In genomic region chrX:99659496-99660140, GRCm38 (mm10) we compare ENCODE assay signal across 12 mouse cellular contexts.
DNase-seq lines count a peak whose midpoint lies in the region; ATAC-seq lines count a peak whose summit lies in the region.
"Had no signal": no experiment of that assay in that cellular context is flagged by ENCODE, and none has a peak within 500 bp of the region (broad histone marks: within the 10 kb centered on the region; RNA-seq: fewer than 3 reads in every experiment).

No protein-coding gene starts in this region.

- H3K36me3 ChIP-seq in hindbrain, embryonic 10.5 days, result no peaks in the 10 kb centered on the region
- H3K36me3 ChIP-seq in hindbrain, embryonic 11.5 days (ENCODE audit: control insufficient read depth, insufficient read depth, low read length), result no peaks in the 10 kb centered on the region
- no peaks in the 10 kb centered on the region for H3K36me3 ChIP-seq in limb, embryonic 15.5 days
- no peaks in the 10 kb centered on the region for H3K36me3 ChIP-seq in forebrain, embryonic 13.5 days (ENCODE audit: poor library complexity, severe bottlenecking)

- peaks cover 7% of the 10 kb centered on the region; the same call in 1 of the 2 replicates for H3K4me1 ChIP-seq in hindbrain, embryonic 10.5 days (replicated peaks)
- no peaks in the 10 kb centered on the region for H3K4me1 ChIP-seq in hindbrain, embryonic 11.5 days (replicated peaks; ENCODE audit: control insufficient read depth, insufficient read depth, low read length)
- peaks cover 5% of the 10 kb centered on the region for H3K4me1 ChIP-seq in limb, embryonic 15.5 days
- no peaks in the 10 kb centered on the region for H3K4me1 ChIP-seq in forebrain, embryonic 13.5 days

- peak; percentile 31 for DNase-seq in hindbrain, embryonic 10.5 days (ENCODE audit: low spot score)
- no peak for DNase-seq in hindbrain, embryonic 11.5 days (ENCODE audit: low spot score)
- DNase-seq in embryo, embryonic 10 days (ENCODE audit: low spot score), result peak; percentile 46
- peak; percentile 59 for DNase-seq in forelimb bud, embryonic 11.5 days (ENCODE audit: low read depth, low spot score)
- DNase-seq in cerebellum, adult 8-10 months, result no peak
- DNase-seq: cerebellum, adult 11 months; heart, postnatal 36 days; kidney, postnatal 25 days; liver, postnatal 0 days had no signal

- no peak overlapping the region for H3K27ac ChIP-seq in hindbrain, embryonic 10.5 days
- H3K27ac ChIP-seq in hindbrain, embryonic 11.5 days (ENCODE audit: low read depth, low read length), result no peak overlapping the region
- no peak overlapping the region for H3K27ac ChIP-seq in limb, embryonic 15.5 days
- no peak overlapping the region for H3K27ac ChIP-seq in forebrain, embryonic 13.5 days

- ATAC-seq in hindbrain, embryonic 11.5 days (ENCODE audit: low FRiP score), result no peak
- ATAC-seq in limb, embryonic 15.5 days (ENCODE audit: insufficient number of reproducible peaks, low FRiP score, low TSS enrichment, low read depth), result peak; percentile 66; the same call in 1 of the 2 replicates
- ATAC-seq in erythroid progenitor cell, adult 5-6 weeks (replicated peaks; ENCODE audit: low FRiP score, poor library complexity, severe bottlenecking), result no peak
- ATAC-seq in forebrain, embryonic 13.5 days, result no peak
- ATAC-seq: liver, postnatal 0 days had no signal

- H3K4me3 ChIP-seq in hindbrain, embryonic 10.5 days, result no peak overlapping the region
- H3K4me3 ChIP-seq in hindbrain, embryonic 11.5 days (ENCODE audit: low read depth, low read length), result no peak overlapping the region
- no peak overlapping the region for H3K4me3 ChIP-seq in limb, embryonic 15.5 days
- no peak overlapping the region for H3K4me3 ChIP-seq in forebrain, embryonic 13.5 days

- no peaks in the 10 kb centered on the region for H3K9me3 ChIP-seq in hindbrain, embryonic 10.5 days
- H3K9me3 ChIP-seq in hindbrain, embryonic 11.5 days (ENCODE audit: control insufficient read depth, low read length), result no peaks in the 10 kb centered on the region
- H3K9me3 ChIP-seq in limb, embryonic 15.5 days, result no peaks in the 10 kb centered on the region
- no peaks in the 10 kb centered on the region for H3K9me3 ChIP-seq in forebrain, embryonic 13.5 days (replicated peaks)

- H3K4me2 ChIP-seq in hindbrain, embryonic 11.5 days (replicated peaks; ENCODE audit: low read depth, low read length), result no peak overlapping the region
- no peak overlapping the region for H3K4me2 ChIP-seq in limb, embryonic 15.5 days
- H3K4me2 ChIP-seq in forebrain, embryonic 13.5 days, result no peak overlapping the region

- H3K9ac ChIP-seq in hindbrain, embryonic 11.5 days (ENCODE audit: low read depth, low read length), result no peak overlapping the region
- no peak overlapping the region for H3K9ac ChIP-seq in limb, embryonic 15.5 days
- H3K9ac ChIP-seq in forebrain, embryonic 13.5 days, result no peak overlapping the region
- H3K9ac ChIP-seq: liver, postnatal 0 days had no signal

- 30% methylated on average over 8 of the region's 8 CpGs for WGBS in hindbrain, embryonic 10.5 days
- 40% methylated on average over 7 of the region's 8 CpGs for WGBS in hindbrain, embryonic 11.5 days
- 40% methylated on average over 7 of the region's 8 CpGs for WGBS in limb, embryonic 15.5 days
- WGBS in forebrain, embryonic 13.5 days, result 51% methylated on average over 8 of the region's 8 CpGs

- peaks cover 99% of the 10 kb centered on the region for H3K27me3 ChIP-seq in hindbrain, embryonic 10.5 days (ENCODE audit: insufficient read depth, poor library complexity, severe bottlenecking)
- peaks cover 21% of the 10 kb centered on the region for H3K27me3 ChIP-seq in hindbrain, embryonic 11.5 days (ENCODE audit: control insufficient read depth, insufficient read depth, low read length)
- peaks cover 44% of the 10 kb centered on the region for H3K27me3 ChIP-seq in limb, embryonic 15.5 days
- H3K27me3 ChIP-seq in forebrain, embryonic 13.5 days, result peaks cover 29% of the 10 kb centered on the region; the same call in 1 of the 2 replicates

Comparison
In these comparisons a context has a peak if more than half of its experiments do, and no peak if none do; other contexts are left out.
1. DNase-seq: peak in hindbrain, embryonic 10.5 days (single experiment), embryo, embryonic 10 days (single experiment) and forelimb bud, embryonic 11.5 days (single experiment); none in hindbrain, embryonic 11.5 days (single experiment) and cerebellum, adult 8-10 months (single experiment).